Mouse (Mus musculus) heart, embryonic 10.5 days (tissue): Measurements from ENCODE around the gene Rbpj. TPM values are rescaled to one million over a fixed set of nuclear protein-coding genes. Genes with fewer than 3 reads are reported as not detected.

ENCODE experiments used
- DNase-seq: peaks from one replicate; pipeline ENCODE4 v3.0.0-alpha.2; 2017; ENCODE audit warnings: low spot score
- H3K27ac ChIP-seq: fragments of 300-500 bp; sonication (generic); 2 replicates; pipeline ENCODE4 v1.5.1; 2016; ENCODE audit warnings: mild to moderate bottlenecking
- H3K27me3 ChIP-seq: fragments of 300-500 bp; sonication (generic); 2 replicates; pipeline ENCODE4 v1.6.1; 2016; ENCODE audit warnings: mild to moderate bottlenecking; ENCODE audit not compliant: poor library complexity, insufficient read depth, severe bottlenecking
- H3K36me3 ChIP-seq: fragments of 300-500 bp; sonication (generic); 2 replicates; pipeline ENCODE4 v1.6.1; 2016; ENCODE audit warnings: mild to moderate bottlenecking, moderate library complexity
- H3K4me1 ChIP-seq: fragments of 300-500 bp; sonication (generic); 2 replicates; pipeline ENCODE4 v1.6.1; 2016; ENCODE audit warnings: mild to moderate bottlenecking
- H3K4me3 ChIP-seq: fragments of 300-500 bp; sonication (generic); 2 replicates; pipeline ENCODE4 v1.5.1; 2016; ENCODE audit warnings: mild to moderate bottlenecking, moderate library complexity
- H3K9me3 ChIP-seq: fragments of 300-500 bp; sonication (generic); 2 replicates; pipeline ENCODE4 v1.6.1; 2016; ENCODE audit warnings: mild to moderate bottlenecking, moderate library complexity
- WGBS: fragments of 180-500 bp; shearing (Covaris S2); methylation state at CpG from one replicate; pipeline ENCODE4 v1.1.7; 2016; 5-methylcytosine and 5-hydroxymethylcytosine counted together
- polyA plus RNA-seq: library from polyadenylated mRNA; unstranded; fragments of >200 nt; fragmentation: Nextera tagmentation; extraction: Ambion mirVana; gene quantifications from 2 replicates; pipeline ENCODE4 v1.2.1, GENCODE M21; 2016

Rbpj gene
- polyA plus RNA-seq, 1 experiment from 2014 or later, result 24.6 TPM

DNA sequence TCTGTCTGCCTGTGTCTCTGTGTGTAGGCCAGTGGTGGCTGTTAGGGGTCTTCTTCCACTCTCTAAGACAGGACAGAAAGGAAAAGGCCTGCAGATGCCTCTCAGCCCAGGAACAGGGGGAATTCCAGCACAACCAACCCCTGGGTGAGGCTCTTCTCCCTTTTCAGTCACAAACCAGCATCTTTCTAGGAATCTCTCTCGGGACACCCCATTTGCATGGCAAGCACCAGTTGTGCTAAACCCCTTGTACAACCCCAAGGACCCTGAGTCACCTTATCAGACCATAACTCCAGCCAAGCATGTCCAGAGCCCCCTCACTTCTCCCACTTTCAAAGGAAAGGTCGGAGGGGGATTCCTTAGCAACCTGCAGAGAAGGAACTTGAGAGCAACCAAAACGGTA, 13.0 kb upstream of the Rbpj start:
- Histone ChIP-seq H3K27me3 (no peaks in the 10 kb centered on the region), H3K4me3 (no peak overlapping the region), H3K4me1 (no peaks in the 10 kb centered on the region), H3K36me3 (no peaks in the 10 kb centered on the region), H3K9me3 (no peaks in the 10 kb centered on the region), H3K27ac (no peak overlapping the region)
- WGBS, result 71% methylated on average over 3 of the region's 3 CpGs
- no peak for DNase-seq

DNA sequence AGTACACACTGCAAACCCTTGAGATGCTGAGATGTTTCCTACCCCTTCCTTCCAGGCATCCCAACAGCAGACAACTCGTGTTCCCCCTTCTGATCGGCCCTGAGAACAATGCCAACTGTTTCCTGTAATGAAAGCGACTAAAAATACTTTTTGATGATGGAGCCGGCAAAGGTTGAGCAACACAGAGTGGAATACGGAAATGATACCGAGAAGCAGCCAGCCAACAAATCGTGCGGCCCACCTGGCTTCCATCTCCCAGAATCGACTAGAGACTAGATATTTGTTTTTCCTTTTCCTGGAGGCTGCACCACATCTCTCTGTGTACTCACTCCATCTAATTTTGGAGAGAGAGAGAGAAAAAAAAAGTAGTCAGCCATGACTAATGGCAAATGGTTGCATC, 11.2 kb upstream of the Rbpj start:
- WGBS, result 76% methylated on average over 9 of the region's 9 CpGs
- Histone ChIP-seq H3K9me3 (no peaks in the 10 kb centered on the region), H3K27me3 (no peaks in the 10 kb centered on the region), H3K4me3 (no peak overlapping the region), H3K4me1 (no peaks in the 10 kb centered on the region), H3K27ac (no peak overlapping the region), H3K36me3 (no peaks in the 10 kb centered on the region)
- no peak for DNase-seq

DNA sequence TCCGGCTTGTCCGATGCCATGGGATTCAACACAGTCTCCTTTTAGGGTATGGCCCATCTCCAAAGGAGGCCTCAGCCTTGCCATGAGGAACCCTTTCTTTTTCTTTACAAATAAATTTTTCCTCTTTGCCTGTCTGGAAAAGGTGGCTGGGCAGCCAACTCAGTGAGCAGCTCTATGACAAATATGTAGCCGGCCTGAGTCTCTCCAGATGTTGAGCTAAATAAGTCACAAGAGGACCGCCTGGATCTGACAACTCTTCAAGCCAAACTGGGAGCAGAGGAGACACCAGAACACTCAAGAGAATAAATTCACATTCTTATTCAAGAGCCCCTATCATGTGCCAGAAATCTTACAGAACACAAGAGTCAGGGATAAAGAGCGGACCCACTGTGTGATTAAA, 10.5 kb upstream of the Rbpj start:
- 87% methylated on average over 5 of the region's 5 CpGs for WGBS
- no peaks in the 10 kb centered on the region for H3K27me3 ChIP-seq
- no peaks in the 10 kb centered on the region for H3K36me3 ChIP-seq
- DNase-seq, result no peak
- no peak overlapping the region for H3K27ac ChIP-seq
- no peaks in the 10 kb centered on the region for H3K9me3 ChIP-seq
- H3K4me3 ChIP-seq, result no peak overlapping the region
- no peaks in the 10 kb centered on the region for H3K4me1 ChIP-seq

GRCm38 (mm10) chr5:53460196-53460595, 5.8 kb upstream of the Rbpj start:
- H3K36me3 ChIP-seq, result no peaks in the 10 kb centered on the region
- no peaks in the 10 kb centered on the region for H3K4me1 ChIP-seq
- WGBS, result 63% methylated on average over 5 of the region's 5 CpGs

DNA sequence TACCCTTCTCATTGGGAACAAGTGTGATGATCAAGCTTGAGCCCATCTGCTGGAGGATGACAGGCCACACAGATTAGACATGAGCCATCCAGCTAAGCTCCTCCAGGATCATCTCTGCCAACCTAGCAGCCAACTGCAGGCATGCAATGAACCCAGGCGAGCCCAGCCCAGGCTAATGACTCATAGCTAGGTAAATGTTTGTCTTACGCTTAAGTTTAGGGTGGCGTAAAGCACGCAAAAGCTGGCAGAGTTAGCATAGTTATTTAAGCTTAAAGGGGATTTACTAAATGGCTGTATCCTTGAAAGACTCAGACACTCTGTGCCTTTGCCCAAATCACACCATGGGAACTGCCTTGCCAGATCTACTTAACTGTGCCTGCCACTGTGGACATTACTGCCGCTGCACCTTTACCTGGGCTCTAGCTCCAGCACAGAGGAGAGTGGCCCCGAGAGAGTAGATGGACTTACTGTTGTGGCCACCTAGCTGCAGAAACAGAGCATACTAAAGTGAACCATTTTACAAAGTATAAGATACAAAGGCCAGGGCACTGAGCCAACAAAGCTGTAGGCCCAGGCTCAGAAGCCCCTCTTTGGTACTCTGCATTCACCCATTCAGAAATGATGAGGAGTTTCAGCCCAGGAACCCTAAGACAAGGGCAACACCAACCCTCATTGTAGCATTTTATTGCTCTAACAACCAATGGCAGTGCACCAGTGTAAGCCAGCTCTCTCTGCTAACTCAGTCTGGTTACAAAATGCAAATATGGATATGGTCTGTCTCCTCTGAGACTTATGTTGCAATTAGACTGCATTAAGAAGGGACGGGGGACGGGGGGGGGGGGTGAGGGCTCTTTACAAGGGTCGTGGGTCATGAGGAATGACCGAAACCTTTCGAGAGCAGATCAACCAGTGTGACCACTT, 2.6 kb upstream of the Rbpj start:
- no peaks in the 10 kb centered on the region for H3K36me3 ChIP-seq
- no peaks in the 10 kb centered on the region for H3K27me3 ChIP-seq
- no peak overlapping the region for H3K4me3 ChIP-seq
- WGBS, result 85% methylated on average over 11 of the region's 11 CpGs
- H3K4me1 ChIP-seq, result no peaks in the 10 kb centered on the region
- DNase-seq, result no peak
- H3K27ac ChIP-seq, result no peak overlapping the region
- no peaks in the 10 kb centered on the region for H3K9me3 ChIP-seq

More at GRCm38 (mm10) chr5:53460196-53460595, 5.8 kb upstream of the Rbpj start:
- no peaks in the 10 kb centered on the region for H3K9me3 ChIP-seq
- H3K27ac ChIP-seq, result no peak overlapping the region
- no peak for DNase-seq
- no peak overlapping the region for H3K4me3 ChIP-seq
- H3K27me3 ChIP-seq, result no peaks in the 10 kb centered on the region

GRCm38 (mm10) chr5:53466422-53467333, 726 bp downstream of the Rbpj start:
- no peak for DNase-seq
- Histone ChIP-seq H3K36me3 (no peaks in the 10 kb centered on the region), H3K27me3 (no peaks in the 10 kb centered on the region), H3K4me1 (peaks cover 24% of the 10 kb centered on the region), H3K4me3 (no peak overlapping the region), H3K27ac (no peak overlapping the region), H3K9me3 (no peaks in the 10 kb centered on the region)
- 56% methylated on average over 16 of the region's 16 CpGs for WGBS

GRCm38 (mm10) chr5:53467602-53468001, 1.6 kb downstream of the Rbpj start:
- no peak overlapping the region for H3K4me3 ChIP-seq
- H3K4me1 ChIP-seq, result peaks cover 28% of the 10 kb centered on the region
- no peaks in the 10 kb centered on the region for H3K36me3 ChIP-seq
- WGBS, result 70% methylated on average over 9 of the region's 9 CpGs
- no peaks in the 10 kb centered on the region for H3K27me3 ChIP-seq
- no peaks in the 10 kb centered on the region for H3K9me3 ChIP-seq
- no peak for DNase-seq
- no peak overlapping the region for H3K27ac ChIP-seq

DNA sequence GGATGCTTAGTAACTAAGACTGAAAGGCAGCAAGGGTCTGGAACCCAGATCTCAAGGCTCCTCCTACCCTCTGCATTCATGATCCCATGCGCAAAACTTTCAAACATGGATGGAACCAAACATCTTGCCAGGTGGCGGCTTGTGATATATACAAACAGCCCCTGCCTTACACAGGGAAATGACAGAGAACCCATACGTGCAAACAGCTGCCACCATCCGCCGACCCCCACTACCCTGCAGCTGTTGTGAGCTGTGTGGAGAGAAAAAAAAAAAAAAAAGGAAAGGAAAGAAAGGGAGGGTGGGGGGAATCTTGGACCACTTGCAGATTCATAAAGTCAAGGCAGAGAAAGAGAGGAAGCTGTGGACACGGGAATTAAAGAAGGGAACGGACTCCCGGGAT, 2.4 kb downstream of the Rbpj start:
- Histone ChIP-seq H3K36me3 (no peaks in the 10 kb centered on the region), H3K27ac (no peak overlapping the region), H3K27me3 (no peaks in the 10 kb centered on the region), H3K4me1 (peaks cover 33% of the 10 kb centered on the region), H3K4me3 (no peak overlapping the region), H3K9me3 (no peaks in the 10 kb centered on the region)
- 51% methylated on average over 8 of the region's 8 CpGs for WGBS
- DNase-seq, result no peak

GRCm38 (mm10) chr5:53469098-53469776, 3.3 kb downstream of the Rbpj start:
- peak overlapping the region; percentile 38 for H3K4me3 ChIP-seq
- H3K27ac ChIP-seq, result peak overlapping the region; percentile 67; the same call in 1 of the 2 replicates
- no peaks in the 10 kb centered on the region for H3K36me3 ChIP-seq
- WGBS, result 47% methylated on average over 6 of the region's 6 CpGs
- no peaks in the 10 kb centered on the region for H3K27me3 ChIP-seq
- peaks cover 36% of the 10 kb centered on the region for H3K4me1 ChIP-seq
- no peaks in the 10 kb centered on the region for H3K9me3 ChIP-seq
- no peak for DNase-seq

GRCm38 (mm10) chr5:53469777-53470131, 3.8 kb downstream of the Rbpj start:
- Histone ChIP-seq H3K36me3 (no peaks in the 10 kb centered on the region), H3K4me1 (peaks cover 36% of the 10 kb centered on the region), H3K4me3 (peak overlapping the region; percentile 38), H3K9me3 (no peaks in the 10 kb centered on the region), H3K27ac (peak overlapping the region; percentile 67), H3K27me3 (no peaks in the 10 kb centered on the region)
- 25% methylated on average over 9 of the region's 9 CpGs for WGBS
- DNase-seq, result no peak

DNA sequence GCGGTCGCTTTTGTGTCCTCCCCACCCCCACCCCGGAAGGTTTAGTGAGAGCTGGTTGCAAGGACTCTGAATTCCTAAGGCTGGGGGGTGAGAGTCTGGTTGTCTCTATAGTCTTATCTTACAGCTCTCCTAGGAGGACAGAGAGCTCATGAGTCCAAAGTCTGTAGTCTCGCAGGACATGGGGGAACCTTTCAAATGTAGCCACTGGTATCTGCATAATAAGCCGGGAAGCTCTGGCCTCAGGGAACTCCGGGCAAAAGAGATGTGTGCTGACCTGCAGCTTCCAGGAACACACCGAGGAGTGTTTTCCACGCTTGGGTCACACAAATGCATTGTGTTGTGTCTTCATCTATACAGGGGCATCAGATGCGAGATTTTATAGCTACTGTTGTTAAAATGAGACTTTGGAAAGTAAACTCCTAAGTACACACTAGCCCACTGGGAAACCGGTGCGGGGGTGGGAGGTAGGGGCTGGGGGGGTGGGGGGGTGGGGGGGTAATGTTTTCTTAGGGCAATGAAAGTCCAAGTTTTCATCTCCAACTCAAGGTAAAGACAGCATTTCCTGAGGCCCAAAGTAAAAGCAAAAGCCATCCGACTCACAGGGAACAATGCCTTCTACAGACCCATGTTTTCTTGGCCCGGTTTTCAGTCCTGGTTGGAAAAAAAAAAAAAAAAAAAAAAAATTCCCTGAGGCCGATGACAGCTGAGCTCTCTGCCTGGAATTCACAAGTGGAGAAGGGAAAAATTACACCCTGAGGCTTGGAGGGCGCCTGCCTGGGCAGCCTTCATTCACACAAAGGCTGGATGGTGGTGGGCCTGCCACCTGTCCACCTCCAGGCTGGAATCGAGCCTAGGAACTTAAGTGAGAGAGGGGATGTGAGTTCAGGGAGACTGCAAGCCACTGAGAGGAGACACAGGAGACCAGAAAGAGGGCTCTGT, 4.5 kb downstream of the Rbpj start:
- Histone ChIP-seq H3K4me3 (peak overlapping the region; percentile 38), H3K27me3 (no peaks in the 10 kb centered on the region), H3K36me3 (no peaks in the 10 kb centered on the region), H3K9me3 (no peaks in the 10 kb centered on the region), H3K27ac (peak overlapping the region; percentile 81), H3K4me1 (peaks cover 36% of the 10 kb centered on the region)
- 16% methylated on average over 16 of the region's 16 CpGs for WGBS
- no peak for DNase-seq

- 77% methylated on average over 11 of the region's 11 CpGs for WGBS
- no peak overlapping the region; the same call in 1 of the 2 replicates for H3K27ac ChIP-seq
- H3K9me3 ChIP-seq, result no peaks in the 10 kb centered on the region
- DNase-seq, result no peak
- no peak overlapping the region for H3K4me3 ChIP-seq
- no peaks in the 10 kb centered on the region for H3K27me3 ChIP-seq
- no peaks in the 10 kb centered on the region for H3K36me3 ChIP-seq
- peaks cover 36% of the 10 kb centered on the region for H3K4me1 ChIP-seq
Measured at GRCm38 (mm10) chr5:53472485-53472884, 6.5 kb downstream of the Rbpj start.
